Mouse (Mus musculus): ENCODE data around the gene Fam219a. TPM values are rescaled to one million over a fixed set of nuclear protein-coding genes. Genes with fewer than 3 reads are reported as not detected.

The Fam219a gene
- polyA plus RNA-seq, 1 experiment from 2014 or later: 0.30 TPM

DNA sequence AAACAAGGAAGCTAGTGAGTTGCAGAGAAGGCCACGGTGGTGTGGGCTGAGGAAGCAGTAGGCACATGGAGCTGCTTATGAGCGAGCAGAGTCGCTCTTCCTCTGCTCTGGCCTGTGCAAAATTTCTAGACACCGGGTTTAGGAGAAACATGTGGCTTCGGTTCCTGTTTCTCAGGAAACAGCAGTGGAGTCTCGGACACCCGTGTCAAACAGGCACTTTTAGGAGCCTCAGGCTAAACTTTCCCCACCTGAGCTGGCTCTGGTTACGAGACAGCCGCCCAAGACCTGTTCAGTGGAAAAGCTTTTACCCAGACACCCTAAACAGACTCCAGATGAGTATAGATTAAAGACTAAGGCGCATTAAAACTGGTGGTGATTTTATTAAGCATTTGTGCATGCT lies 100.1 kb downstream of the Fam219a start:
- no peaks in the 10 kb centered on the region for H3K9me3 ChIP-seq (replicated peaks)
- DNase-seq: no peak
- H3K4me1 ChIP-seq (replicated peaks): peaks cover 8% of the 10 kb centered on the region
- no peak for ATAC-seq (ENCODE audit: low read depth)
- H3K4me2 ChIP-seq: no peak overlapping the region
- no peaks in the 10 kb centered on the region for H3K27me3 ChIP-seq
- WGBS (ENCODE audit: insufficient replicate concordance): 60% methylated on average over 10 of the region's 10 CpGs
- H3K27ac ChIP-seq: no peak overlapping the region
- H3K4me3 ChIP-seq (replicated peaks): no peak overlapping the region
- no peak overlapping the region for H3K9ac ChIP-seq
- no peaks in the 10 kb centered on the region for H3K36me3 ChIP-seq

- no peak for ATAC-seq (ENCODE audit: low read depth)
Observed at GRCm38 (mm10) chr4:41468396-41469080, 100.8 kb downstream of the Fam219a start.

More at GRCm38 (mm10) chr4:41468396-41469080, 100.8 kb downstream of the Fam219a start:
- no peak overlapping the region for H3K9ac ChIP-seq
- H3K36me3 ChIP-seq: no peaks in the 10 kb centered on the region
- no peak overlapping the region for H3K4me3 ChIP-seq (replicated peaks)
- no peaks in the 10 kb centered on the region for H3K9me3 ChIP-seq (replicated peaks)
- H3K27ac ChIP-seq: no peak overlapping the region
- 52% methylated on average over 17 of the region's 17 CpGs for WGBS (ENCODE audit: insufficient replicate concordance)
- H3K4me1 ChIP-seq (replicated peaks): peaks cover 8% of the 10 kb centered on the region
- peak; percentile 7 for DNase-seq
- H3K4me2 ChIP-seq: no peak overlapping the region
- H3K27me3 ChIP-seq: no peaks in the 10 kb centered on the region

Other genes starting within 250 kb of the Fam219a start
- 28.5 and 33.8 TPM in 2 replicates for gene Ubap1, start 220.5 kb downstream of the Fam219a start, polyA plus RNA-seq (2015; fragmentation: Nextera tagmentation; extraction: Ambion mirVana)
- 5.7 and 7.0 TPM in 2 replicates for gene Kif24, start 104.7 kb downstream of the Fam219a start, polyA plus RNA-seq (2015; fragmentation: Nextera tagmentation; extraction: Ambion mirVana)
- 27.7 and 32.0 TPM in 2 replicates for gene Nudt2, start 104.4 kb downstream of the Fam219a start, polyA plus RNA-seq (2015; fragmentation: Nextera tagmentation; extraction: Ambion mirVana)
- gene AI464131, start 66.5 kb downstream of the Fam219a start, polyA plus RNA-seq (2015; fragmentation: Nextera tagmentation; extraction: Ambion mirVana): 0.51 and 0.72 TPM in 2 replicates
- 0.19 TPM in 1 of 2 replicates, not detected in the other for gene 1110017D15Rik, start 52.2 kb downstream of the Fam219a start, polyA plus RNA-seq (2015; fragmentation: Nextera tagmentation; extraction: Ambion mirVana)
- gene Dnaic1, start 237 bp upstream of the Fam219a start, polyA plus RNA-seq (2015; fragmentation: Nextera tagmentation; extraction: Ambion mirVana): 1.4 TPM in 2 replicates
- gene Enho, start 70.8 kb upstream of the Fam219a start, polyA plus RNA-seq (2015; fragmentation: Nextera tagmentation; extraction: Ambion mirVana): 1.2 and 1.5 TPM in 2 replicates
- gene Cntfr, start 127.6 kb upstream of the Fam219a start, polyA plus RNA-seq (2015; fragmentation: Nextera tagmentation; extraction: Ambion mirVana): 0.38 and 0.62 TPM in 2 replicates
- gene Il11ra1, start 130.5 kb upstream of the Fam219a start, polyA plus RNA-seq (2015; fragmentation: Nextera tagmentation; extraction: Ambion mirVana): 32.7 and 35.8 TPM in 2 replicates
- gene Rpp25l, start 144.0 kb upstream of the Fam219a start, polyA plus RNA-seq (2015; fragmentation: Nextera tagmentation; extraction: Ambion mirVana): 38.6 and 40.8 TPM in 2 replicates
- gene Dctn3, start 153.6 kb upstream of the Fam219a start, polyA plus RNA-seq (2015; fragmentation: Nextera tagmentation; extraction: Ambion mirVana): 86.4 and 90.0 TPM in 2 replicates
- not detected in 2 replicates for gene Arid3c, start 161.6 kb upstream of the Fam219a start, polyA plus RNA-seq (2015; fragmentation: Nextera tagmentation; extraction: Ambion mirVana)
- 22.5 and 25.0 TPM in 2 replicates for gene Galt, start 185.7 kb upstream of the Fam219a start, polyA plus RNA-seq (2015; fragmentation: Nextera tagmentation; extraction: Ambion mirVana)
- gene Sigmar1, start 186.6 kb upstream of the Fam219a start, polyA plus RNA-seq (2015; fragmentation: Nextera tagmentation; extraction: Ambion mirVana): 45.1 and 45.2 TPM in 2 replicates
- 7.1 and 7.6 TPM in 2 replicates for gene Ccl27a, start 204.7 kb upstream of the Fam219a start, polyA plus RNA-seq (2015; fragmentation: Nextera tagmentation; extraction: Ambion mirVana)

All from liver, embryonic 13.5 days (tissue).